Mouse (Mus musculus): Measurements from ENCODE around the gene Dhx57.
"Not testable (repeated sequence)": the region's sequence is repeated elsewhere in the genome, so short reads cannot be mapped to it uniquely, and the experiment has no call there.

Dhx57 gene

GRCm38 (mm10) chr17:80252757-80253525 is 37.3 kb downstream of the Dhx57 start:
- DNase-seq, result no peak

GRCm38 (mm10) chr17:80243116-80243515 is 47.2 kb downstream of the Dhx57 start:
- no peak for DNase-seq

- DNase-seq, result no peak
Observed at GRCm38 (mm10) chr17:80241594-80241993, 48.7 kb downstream of the Dhx57 start.

GRCm38 (mm10) chr17:80237475-80237874 is 52.8 kb downstream of the Dhx57 start:
- no peak for DNase-seq

GRCm38 (mm10) chr17:80236805-80237204 is 53.5 kb downstream of the Dhx57 start:
- no peak for DNase-seq

GRCm38 (mm10) chr17:80235477-80235876 is 54.8 kb downstream of the Dhx57 start:
- no peak for DNase-seq

- no peak for DNase-seq
Observed at GRCm38 (mm10) chr17:80234376-80234775, 55.9 kb downstream of the Dhx57 start.

GRCm38 (mm10) chr17:80233844-80234243 is 56.4 kb downstream of the Dhx57 start:
- no peak for DNase-seq

- DNase-seq, result no peak
Observed at GRCm38 (mm10) chr17:80229396-80229795, 60.9 kb downstream of the Dhx57 start.

GRCm38 (mm10) chr17:80225142-80225541 is 65.1 kb downstream of the Dhx57 start:
- not testable (repeated sequence) for DNase-seq

GRCm38 (mm10) chr17:80224326-80225116 is 65.8 kb downstream of the Dhx57 start, which contains the start of gene Gemin6:
Gemin6 (plus strand) TSS chr17:80224441.
- peak; percentile 77 for DNase-seq

- no peak for DNase-seq
Observed at GRCm38 (mm10) chr17:80223829-80224228, 66.4 kb downstream of the Dhx57 start.

GRCm38 (mm10) chr17:80221890-80222628 is 68.2 kb downstream of the Dhx57 start:
- DNase-seq, result no peak

GRCm38 (mm10) chr17:80221202-80221601 is 69.1 kb downstream of the Dhx57 start:
- no peak for DNase-seq

- DNase-seq, result no peak
Observed at GRCm38 (mm10) chr17:80220131-80220530, 70.1 kb downstream of the Dhx57 start.

GRCm38 (mm10) chr17:80213998-80214397 is 76.3 kb downstream of the Dhx57 start:
- not testable (repeated sequence) for DNase-seq

- peak; percentile 98 for DNase-seq
Observed at GRCm38 (mm10) chr17:80206671-80207581, 83.3 kb downstream of the Dhx57 start, which contains the start of the genes Srsf7 and Ttc39d. Srsf7 (minus strand) TSS chr17:80207307. Ttc39d (plus strand) TSS chr17:80207460.

- DNase-seq, result peak; percentile 56
Observed at GRCm38 (mm10) chr17:80206301-80206670, 84.0 kb downstream of the Dhx57 start.

GRCm38 (mm10) chr17:80205657-80206056 is 84.6 kb downstream of the Dhx57 start:
- DNase-seq, result no peak

- no peak for DNase-seq
Observed at GRCm38 (mm10) chr17:80199160-80199778, 91.0 kb downstream of the Dhx57 start.

- DNase-seq, result no peak
Observed at GRCm38 (mm10) chr17:80193075-80193474, 97.2 kb downstream of the Dhx57 start.
